Mouse (Mus musculus) forebrain, embryonic 15.5 days (tissue): ENCODE measurements around the gene Tmc3. TPM values are rescaled to one million over a fixed set of nuclear protein-coding genes. Genes with fewer than 3 reads are reported as not detected.

Source experiments
- ATAC-seq: fragments of 200-750 bp; cut with Nextera tagmentation; replicated peaks from 2 replicates; pipeline ENCODE4 v1.8.0; 2017; ENCODE audit warnings: mild to moderate bottlenecking, moderate TSS enrichment, moderate library complexity
- H3K27ac ChIP-seq: fragments of 300-500 bp; sonication (generic); replicated peaks from 2 replicates; pipeline ENCODE4 v1.5.1; 2015; ENCODE audit warnings: mild to moderate bottlenecking, inconsistent platforms
- H3K27me3 ChIP-seq: fragments of 300-500 bp; sonication (generic); 2 replicates; pipeline ENCODE4 v1.6.1; 2015; ENCODE audit warnings: inconsistent platforms
- H3K36me3 ChIP-seq: fragments of 300-500 bp; sonication (generic); 2 replicates; pipeline ENCODE4 v1.6.1; 2015; ENCODE audit warnings: mild to moderate bottlenecking, inconsistent platforms
- H3K4me1 ChIP-seq: fragments of 300-500 bp; sonication (generic); 2 replicates; pipeline ENCODE4 v1.6.1; 2015; ENCODE audit warnings: inconsistent platforms
- H3K4me2 ChIP-seq: fragments of 300-500 bp; sonication (generic); replicated peaks from 2 replicates; pipeline ENCODE4 v1.6.1; 2015; ENCODE audit warnings: mild to moderate bottlenecking, inconsistent platforms
- H3K4me3 ChIP-seq: fragments of 300-500 bp; sonication (generic); 2 replicates; pipeline ENCODE4 v1.5.1; 2015; ENCODE audit warnings: mild to moderate bottlenecking, inconsistent platforms
- H3K9ac ChIP-seq: fragments of 300-500 bp; sonication (generic); replicated peaks from 2 replicates; pipeline ENCODE4 v1.6.1; 2015; ENCODE audit warnings: mild to moderate bottlenecking, inconsistent platforms
- H3K9me3 ChIP-seq: fragments of 300-500 bp; sonication (generic); 2 replicates; pipeline ENCODE4 v1.6.1; 2016; ENCODE audit warnings: inconsistent platforms
- WGBS: fragments of 180-500 bp; shearing (Covaris S2); methylation state at CpG from one replicate; pipeline ENCODE4 v1.1.7; 2015; ENCODE audit warnings: mixed read lengths; 5-methylcytosine and 5-hydroxymethylcytosine counted together
- polyA plus RNA-seq: library from polyadenylated mRNA; unstranded; fragments of >200 nt; fragmentation: Nextera tagmentation; extraction: Ambion mirVana; gene quantifications from 2 replicates; pipeline ENCODE4 v1.2.1, GENCODE M21; 2015

Tmc3 gene
- polyA plus RNA-seq, 1 experiment from 2014 or later = 0.28 TPM

DNA sequence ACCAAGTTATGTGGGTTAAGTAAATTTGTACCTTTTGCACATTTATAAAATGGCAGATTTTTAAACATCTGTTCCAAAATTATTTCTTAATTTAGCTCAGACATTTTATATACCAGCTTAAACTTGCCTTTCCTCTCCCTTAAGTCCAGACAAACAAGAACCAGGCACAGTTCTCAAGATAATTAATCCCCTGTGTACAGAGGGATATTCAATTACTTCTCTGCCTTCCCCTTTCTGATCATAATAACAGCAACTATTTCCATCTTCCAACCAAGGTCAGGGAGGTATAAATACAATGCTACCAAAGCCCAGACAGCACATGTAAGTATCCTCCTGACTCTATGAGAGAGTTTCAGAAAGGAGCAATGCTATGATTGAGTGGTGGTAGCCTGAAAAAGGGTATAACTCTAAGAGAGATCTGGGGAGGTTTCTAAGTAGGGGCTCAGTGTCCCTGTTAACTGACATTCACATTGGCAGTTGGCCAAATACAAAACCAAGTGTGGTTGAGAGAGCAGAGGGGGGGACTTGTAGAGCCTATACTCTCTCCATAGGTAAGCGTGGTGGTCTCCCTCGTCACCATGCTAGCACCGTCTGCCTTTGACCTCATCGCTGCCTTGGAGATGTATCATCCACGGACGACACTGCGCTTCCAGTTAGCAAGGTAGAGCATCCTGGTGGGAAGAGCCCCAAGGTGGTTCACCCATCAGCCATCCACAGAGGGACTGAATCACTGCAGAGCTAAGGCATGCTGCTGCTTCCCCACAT is 19.6 kb downstream of the Tmc3 start:
- no peak overlapping the region for H3K27ac ChIP-seq
- H3K36me3 ChIP-seq = no peaks in the 10 kb centered on the region
- no peaks in the 10 kb centered on the region for H3K4me1 ChIP-seq
- ATAC-seq = no peak
- H3K9ac ChIP-seq = no peak overlapping the region
- no peak overlapping the region for H3K4me3 ChIP-seq
- H3K4me2 ChIP-seq = no peak overlapping the region
- H3K9me3 ChIP-seq = no peaks in the 10 kb centered on the region
- no peaks in the 10 kb centered on the region for H3K27me3 ChIP-seq
- 92% methylated on average over 7 of the region's 7 CpGs for WGBS

DNA sequence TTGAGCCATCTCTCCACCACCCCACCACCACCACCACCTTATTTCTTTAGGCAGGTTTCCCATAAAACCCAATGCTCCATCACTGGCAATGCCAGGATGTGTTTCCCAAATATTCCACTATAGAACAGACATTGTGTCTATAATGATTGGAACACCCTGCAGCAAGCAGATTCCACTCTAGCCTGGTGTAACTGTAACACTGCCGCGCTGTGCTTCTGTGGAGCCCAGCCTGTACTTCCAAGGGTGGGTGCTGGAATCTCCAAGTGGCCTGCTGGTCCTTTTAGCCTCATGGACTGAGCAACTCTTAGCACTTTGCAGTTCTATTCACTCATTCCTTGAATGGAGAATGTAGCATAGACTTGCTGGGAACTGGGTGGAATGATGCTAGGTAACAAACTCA is 22.1 kb downstream of the Tmc3 start:
- H3K36me3 ChIP-seq = no peaks in the 10 kb centered on the region
- H3K4me1 ChIP-seq = no peaks in the 10 kb centered on the region
- no peak overlapping the region for H3K4me3 ChIP-seq
- no peak for ATAC-seq
- H3K27ac ChIP-seq = no peak overlapping the region
- H3K27me3 ChIP-seq = no peaks in the 10 kb centered on the region
- 92% methylated on average over 2 of the region's 2 CpGs for WGBS
- H3K9me3 ChIP-seq = no peaks in the 10 kb centered on the region
- H3K9ac ChIP-seq = no peak overlapping the region
- H3K4me2 ChIP-seq = no peak overlapping the region

DNA sequence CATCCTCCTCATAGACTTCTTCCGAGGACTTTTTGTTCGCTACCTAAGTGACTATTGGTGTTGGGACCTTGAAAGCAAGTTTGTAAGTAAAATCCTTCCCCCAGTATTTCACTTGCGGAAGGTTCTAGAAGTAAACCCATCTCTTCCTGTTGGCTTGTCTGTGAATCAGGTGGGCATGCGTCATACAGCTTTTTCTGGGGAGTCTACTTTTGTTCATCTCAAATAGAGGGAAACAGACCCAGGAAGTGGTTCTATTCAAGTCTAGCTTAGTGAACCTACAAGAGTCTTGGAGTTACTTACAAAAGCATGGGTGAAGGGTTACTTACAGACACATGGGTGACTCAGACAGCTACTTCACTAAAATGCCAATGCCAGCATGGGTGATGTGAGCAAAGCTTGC is 25.2 kb downstream of the Tmc3 start:
- H3K36me3 ChIP-seq = no peaks in the 10 kb centered on the region
- H3K9me3 ChIP-seq = no peaks in the 10 kb centered on the region
- H3K4me1 ChIP-seq = no peaks in the 10 kb centered on the region
- H3K4me3 ChIP-seq = no peak overlapping the region
- H3K9ac ChIP-seq = no peak overlapping the region
- WGBS = 95% methylated on average over 4 of the region's 4 CpGs
- no peak overlapping the region for H3K4me2 ChIP-seq
- ATAC-seq = no peak
- H3K27me3 ChIP-seq = no peaks in the 10 kb centered on the region
- H3K27ac ChIP-seq = no peak overlapping the region

DNA sequence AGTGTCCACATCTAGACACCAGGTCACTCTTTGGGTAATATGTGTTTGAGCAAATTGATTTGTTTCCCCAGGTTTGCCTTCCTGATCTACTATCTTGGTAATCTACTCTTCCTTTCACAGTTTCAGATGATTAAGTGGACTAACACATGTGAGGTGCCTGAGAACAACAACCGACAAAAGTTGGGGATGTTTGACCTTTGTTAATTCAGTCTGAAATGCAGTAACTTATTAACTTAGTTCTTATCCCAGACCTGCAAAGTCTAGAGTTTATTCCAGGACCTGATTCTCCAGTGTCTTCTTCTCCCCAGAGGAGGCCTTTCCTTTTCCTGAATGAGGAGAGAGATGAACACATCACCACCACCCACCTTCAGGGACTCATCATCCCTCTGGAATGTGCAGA is 27.2 kb downstream of the Tmc3 start:
- no peak for ATAC-seq
- no peaks in the 10 kb centered on the region for H3K27me3 ChIP-seq
- 98% methylated on average over 1 of the region's 1 CpGs for WGBS
- H3K36me3 ChIP-seq = no peaks in the 10 kb centered on the region
- no peak overlapping the region for H3K9ac ChIP-seq
- H3K4me1 ChIP-seq = no peaks in the 10 kb centered on the region
- H3K4me2 ChIP-seq = no peak overlapping the region
- no peak overlapping the region for H3K27ac ChIP-seq
- no peaks in the 10 kb centered on the region for H3K9me3 ChIP-seq
- no peak overlapping the region for H3K4me3 ChIP-seq

DNA sequence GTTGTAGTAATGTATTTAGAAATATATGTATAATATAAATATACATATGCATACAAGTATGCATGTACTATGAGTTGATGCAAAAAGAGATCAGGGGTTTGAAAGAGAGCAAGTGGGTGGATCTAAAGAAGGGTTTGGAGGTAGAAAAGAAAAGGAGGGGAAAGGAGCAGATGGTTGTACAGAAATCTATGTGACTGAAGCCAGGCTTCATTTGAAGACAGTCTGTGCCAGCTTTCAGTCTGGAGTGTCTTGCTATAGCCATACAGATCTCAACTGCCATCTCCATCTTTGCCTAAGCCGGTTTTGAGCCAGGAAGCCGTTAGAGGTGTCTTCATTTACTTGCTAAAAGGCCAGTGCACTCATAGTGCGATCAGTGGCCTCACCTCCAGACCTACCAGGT is 30.5 kb downstream of the Tmc3 start:
- Histone ChIP-seq H3K36me3 (no peaks in the 10 kb centered on the region), H3K9me3 (no peaks in the 10 kb centered on the region), H3K4me2 (no peak overlapping the region), H3K4me1 (no peaks in the 10 kb centered on the region), H3K27ac (no peak overlapping the region), H3K27me3 (no peaks in the 10 kb centered on the region), H3K9ac (no peak overlapping the region), H3K4me3 (no peak overlapping the region)
- no peak for ATAC-seq
- WGBS = 83% methylated on average over 3 of the region's 3 CpGs

DNA sequence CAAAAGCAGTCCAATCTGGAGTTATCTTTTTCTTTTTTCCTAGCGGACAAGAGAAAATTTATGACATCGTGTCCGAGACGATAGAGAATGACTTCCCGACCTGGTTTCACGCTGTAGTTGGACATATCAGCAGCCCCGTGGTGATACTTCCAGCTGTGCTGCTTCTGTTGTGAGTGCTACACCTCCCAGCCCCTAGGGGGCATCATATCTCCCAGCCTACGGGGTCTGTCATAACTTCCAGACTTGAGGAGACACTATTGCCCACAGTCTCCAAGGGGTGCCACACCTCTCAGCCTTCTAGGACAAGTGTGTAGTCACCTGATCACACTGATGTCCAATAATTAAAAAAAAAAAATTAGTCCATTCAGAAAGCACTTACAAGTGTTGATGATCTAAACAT is 31.1 kb downstream of the Tmc3 start:
- 90% methylated on average over 8 of the region's 8 CpGs for WGBS
- H3K9me3 ChIP-seq = no peaks in the 10 kb centered on the region
- no peak overlapping the region for H3K4me3 ChIP-seq
- no peaks in the 10 kb centered on the region for H3K4me1 ChIP-seq
- H3K36me3 ChIP-seq = no peaks in the 10 kb centered on the region
- ATAC-seq = no peak
- no peak overlapping the region for H3K27ac ChIP-seq
- H3K27me3 ChIP-seq = no peaks in the 10 kb centered on the region
- H3K9ac ChIP-seq = no peak overlapping the region
- no peak overlapping the region for H3K4me2 ChIP-seq

DNA sequence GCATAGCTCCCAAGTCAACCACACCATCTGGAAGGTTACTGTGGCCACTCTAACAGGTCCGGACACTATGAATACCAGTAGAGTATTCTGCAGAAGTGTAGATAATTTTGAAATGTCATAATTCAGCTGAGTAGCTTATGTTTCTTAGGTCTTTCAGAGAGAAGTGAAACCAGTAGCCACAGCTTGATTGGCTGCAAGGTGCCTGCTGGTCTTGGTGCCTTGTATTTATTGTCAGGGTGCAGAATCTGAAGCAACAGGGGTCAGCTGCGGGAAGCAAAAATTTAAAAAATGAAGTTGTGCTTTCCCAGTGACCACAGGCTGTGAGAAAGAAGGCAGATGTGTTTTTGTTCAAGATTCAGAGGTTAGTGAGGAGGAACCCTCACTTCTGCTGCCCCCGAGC is 31.5 kb downstream of the Tmc3 start:
- Histone ChIP-seq H3K9me3 (no peaks in the 10 kb centered on the region), H3K9ac (no peak overlapping the region), H3K4me1 (no peaks in the 10 kb centered on the region), H3K27ac (no peak overlapping the region), H3K36me3 (no peaks in the 10 kb centered on the region), H3K27me3 (no peaks in the 10 kb centered on the region), H3K4me2 (no peak overlapping the region), H3K4me3 (no peak overlapping the region)
- ATAC-seq = no peak
- WGBS = 92% methylated on average over 3 of the region's 3 CpGs

DNA sequence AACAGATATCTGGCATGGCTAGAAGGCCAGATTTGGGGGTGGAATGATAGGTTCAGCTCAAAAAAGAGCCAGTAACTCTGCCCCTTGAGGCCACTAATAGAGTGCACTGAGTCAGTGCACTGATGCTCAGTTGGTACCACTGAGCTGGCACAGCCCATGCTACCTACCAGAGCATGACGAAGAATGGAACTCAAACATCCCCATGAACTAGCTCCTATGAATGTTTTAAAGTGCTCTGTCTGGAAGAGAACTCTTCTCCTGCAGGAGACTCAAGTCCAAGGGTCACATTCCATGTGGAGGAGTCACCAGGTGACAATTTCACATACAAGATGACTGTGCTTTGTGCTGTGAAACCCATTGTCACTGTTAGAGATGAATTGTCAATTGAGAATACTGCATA is 34.0 kb downstream of the Tmc3 start:
- Histone ChIP-seq H3K9me3 (no peaks in the 10 kb centered on the region), H3K27ac (no peak overlapping the region), H3K4me2 (no peak overlapping the region), H3K4me3 (no peak overlapping the region), H3K27me3 (no peaks in the 10 kb centered on the region), H3K36me3 (no peaks in the 10 kb centered on the region), H3K9ac (no peak overlapping the region), H3K4me1 (no peaks in the 10 kb centered on the region)
- WGBS = 92% methylated on average over 1 of the region's 1 CpGs
- ATAC-seq = no peak

DNA sequence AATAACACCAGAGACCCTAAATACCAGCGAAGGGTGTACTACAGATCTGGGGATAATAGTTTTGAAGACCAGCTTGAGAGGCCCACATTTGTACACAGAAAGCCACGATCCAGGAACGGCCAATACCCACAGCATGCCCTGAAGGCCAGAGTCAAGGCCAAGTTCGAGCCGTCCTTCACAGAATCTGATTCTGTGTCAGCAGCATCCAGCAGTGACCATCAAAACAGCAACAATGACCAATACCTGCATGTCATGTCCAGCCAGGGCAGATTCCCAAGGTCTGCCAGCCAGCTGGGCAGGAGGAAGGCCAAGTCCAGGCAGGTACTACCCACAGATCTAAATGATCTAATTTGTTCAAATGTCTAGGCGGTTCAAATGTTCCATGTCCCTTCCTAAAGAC is 37.9 kb downstream of the Tmc3 start:
- ATAC-seq = no peak
- H3K36me3 ChIP-seq = no peaks in the 10 kb centered on the region

DNA sequence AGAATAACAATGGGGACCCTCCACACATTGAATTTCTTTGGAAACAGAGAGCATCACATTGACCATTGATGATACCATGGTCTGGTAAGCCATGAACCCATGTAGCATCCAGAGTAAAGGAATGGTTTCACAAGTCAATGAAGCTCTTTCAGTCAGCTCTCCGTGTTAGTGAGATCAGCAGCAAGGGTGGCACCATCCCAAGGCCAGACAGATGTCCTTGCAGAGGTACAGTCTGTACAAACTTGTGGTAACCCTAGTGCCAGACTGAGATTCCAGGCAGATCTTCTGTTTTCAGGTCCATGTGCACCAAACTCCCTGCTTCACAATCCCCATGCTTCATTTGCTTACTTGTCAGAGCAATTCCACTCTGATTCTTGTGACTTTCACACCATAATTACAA is 39.3 kb downstream of the Tmc3 start:
- Histone ChIP-seq H3K9ac (no peak overlapping the region), H3K4me1 (no peaks in the 10 kb centered on the region), H3K9me3 (no peaks in the 10 kb centered on the region), H3K27me3 (no peaks in the 10 kb centered on the region), H3K27ac (no peak overlapping the region), H3K4me3 (no peak overlapping the region), H3K4me2 (no peak overlapping the region), H3K36me3 (no peaks in the 10 kb centered on the region)
- no peak for ATAC-seq
- 78% methylated on average over 1 of the region's 1 CpGs for WGBS

More for the DNA sequence above, 37.9 kb downstream of the Tmc3 start:
- Histone ChIP-seq H3K4me3 (no peak overlapping the region), H3K9me3 (no peaks in the 10 kb centered on the region), H3K27me3 (no peaks in the 10 kb centered on the region), H3K27ac (no peak overlapping the region), H3K4me1 (no peaks in the 10 kb centered on the region), H3K4me2 (no peak overlapping the region), H3K9ac (no peak overlapping the region)
- 92% methylated on average over 6 of the region's 6 CpGs for WGBS

DNA sequence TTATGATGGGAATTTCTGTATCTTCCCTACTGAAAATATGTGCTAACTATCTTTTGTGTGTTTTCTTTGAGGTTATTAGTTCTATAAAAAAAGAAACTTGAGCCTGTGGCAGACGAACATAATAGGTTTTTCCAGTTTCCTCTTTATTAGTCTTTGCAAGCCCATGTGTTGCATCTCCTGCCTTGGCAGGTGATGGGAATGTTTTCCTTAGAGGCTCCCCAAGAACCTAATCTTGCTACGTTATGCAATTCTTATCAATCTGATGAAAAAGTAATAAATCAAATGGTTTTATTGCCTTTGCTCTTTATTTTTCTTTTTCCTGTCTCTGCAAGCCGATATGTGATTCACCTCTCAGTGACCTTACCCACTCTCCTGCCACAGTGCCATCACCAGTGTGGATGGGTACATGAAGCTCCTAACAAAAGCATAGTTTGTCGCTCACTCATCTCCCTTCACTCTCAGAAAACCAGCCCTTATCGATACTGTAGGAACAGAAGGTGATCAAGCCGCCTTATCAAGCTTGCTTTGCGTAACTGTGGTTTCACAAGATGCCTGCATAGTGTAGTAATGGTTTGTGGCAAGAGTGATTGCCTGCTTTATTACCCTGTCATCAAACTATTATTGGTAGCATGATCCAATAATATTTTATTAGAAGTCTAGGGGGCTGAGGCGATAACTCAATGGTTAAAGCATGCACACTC is 42.0 kb downstream of the Tmc3 start:
- ATAC-seq = no peak
- Histone ChIP-seq H3K4me2 (no peak overlapping the region), H3K27me3 (no peaks in the 10 kb centered on the region), H3K9me3 (no peaks in the 10 kb centered on the region), H3K4me3 (no peak overlapping the region), H3K36me3 (no peaks in the 10 kb centered on the region), H3K4me1 (peaks cover 8% of the 10 kb centered on the region), H3K27ac (no peak overlapping the region), H3K9ac (no peak overlapping the region)
- 91% methylated on average over 8 of the region's 8 CpGs for WGBS

DNA sequence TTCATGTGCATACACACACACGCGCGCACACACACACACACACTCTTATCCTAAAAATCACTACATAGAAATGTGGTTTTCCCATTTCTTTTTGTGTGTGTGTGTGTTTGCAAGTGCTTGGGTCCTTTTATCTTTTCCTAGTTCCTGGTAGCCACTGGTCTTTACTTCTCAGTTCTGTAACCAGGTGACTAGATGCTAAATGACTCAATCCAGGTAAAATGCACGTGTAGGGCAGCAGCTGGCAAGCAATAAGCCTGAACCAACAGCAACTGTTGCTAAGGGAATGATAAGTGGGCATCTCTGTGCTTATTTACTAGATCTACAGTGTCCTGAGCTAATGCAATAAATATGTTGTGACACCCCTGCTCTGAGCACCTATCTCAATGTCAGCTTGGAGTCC is 42.6 kb downstream of the Tmc3 start:
- ATAC-seq = no peak
- no peaks in the 10 kb centered on the region for H3K27me3 ChIP-seq

More for the DNA sequence above, 42.6 kb downstream of the Tmc3 start:
- 94% methylated on average over 4 of the region's 4 CpGs for WGBS
- Histone ChIP-seq H3K4me1 (peaks cover 12% of the 10 kb centered on the region), H3K4me3 (no peak overlapping the region), H3K9ac (no peak overlapping the region), H3K4me2 (no peak overlapping the region), H3K27ac (no peak overlapping the region), H3K9me3 (no peaks in the 10 kb centered on the region), H3K36me3 (no peaks in the 10 kb centered on the region)
